Mouse (Mus musculus) layer of hippocampus, adult 9-10 months (tissue): ENCODE measurements around the gene Dusp1.
A peak's percentile ranks its signal among the peaks of the same experiment; 100 is the strongest.

ENCODE experiments used
- DNase-seq: peaks from one replicate; pipeline ENCODE4 v3.0.0; 2022; ENCODE audit warnings: low spot score

Dusp1 gene

DNA sequence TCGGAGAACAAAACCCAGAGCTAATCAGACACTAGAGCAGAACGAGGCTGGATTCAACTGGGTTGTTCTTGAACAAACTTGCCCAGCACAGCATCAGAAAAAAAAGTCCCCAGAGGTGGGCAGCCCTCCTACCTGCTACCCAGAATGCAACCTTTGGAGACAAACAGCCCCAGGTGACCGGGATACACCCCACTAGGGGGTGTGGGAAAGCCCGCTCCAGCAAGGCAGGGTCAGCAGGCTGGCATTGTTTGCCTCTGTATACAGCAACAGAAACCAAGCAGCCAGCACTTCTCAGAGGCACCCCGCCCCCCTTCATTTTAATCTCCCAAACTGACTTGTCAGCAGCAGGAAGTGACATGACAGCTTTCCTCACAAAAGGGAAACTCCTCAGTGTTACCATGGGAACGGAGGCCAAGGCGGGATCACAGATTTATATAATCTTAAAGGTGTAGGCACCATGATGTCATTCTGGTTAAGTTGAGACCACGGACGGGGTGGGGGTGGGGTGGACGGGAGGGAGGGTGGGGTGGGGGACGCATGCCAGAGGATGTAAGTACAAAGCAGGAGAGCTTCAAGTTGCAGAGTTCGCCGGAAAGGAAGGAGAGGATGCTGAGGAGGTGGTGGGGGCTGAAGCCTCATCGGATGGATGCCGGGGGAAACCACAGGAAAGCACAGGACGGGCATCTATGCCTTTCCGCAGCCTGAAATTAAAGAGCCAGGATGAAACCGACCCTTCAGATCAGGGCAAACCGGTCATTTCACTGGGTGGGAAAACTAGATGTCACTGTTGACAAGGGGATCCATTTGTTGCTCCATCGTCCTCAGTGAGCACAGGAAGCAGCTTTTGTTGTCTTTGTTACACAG lies 58.9 kb downstream of the Dusp1 start:
- DNase-seq, result peak; percentile 74

- no peak for DNase-seq
Observed at GRCm38 (mm10) chr17:26501826-26502225, 60.1 kb downstream of the Dusp1 start.

DNA sequence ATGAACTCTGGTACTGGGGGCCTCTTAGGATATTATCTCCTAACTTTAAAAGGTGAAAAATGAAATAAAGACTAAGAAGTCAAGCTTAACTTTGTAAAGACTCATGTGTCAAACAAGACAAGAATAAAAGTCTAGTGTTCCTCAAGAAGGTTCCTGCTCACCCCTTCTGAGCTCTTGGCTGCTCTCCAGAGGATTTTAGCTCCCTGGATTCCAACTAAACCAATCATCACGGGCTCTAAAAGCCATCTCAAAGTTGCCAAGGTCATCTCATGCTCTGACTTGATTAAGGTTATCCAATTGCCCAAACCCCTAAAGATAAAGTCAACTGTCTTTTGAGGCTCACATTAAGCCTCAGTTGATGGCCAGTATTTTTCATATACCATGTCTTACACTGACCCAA lies 63.3 kb downstream of the Dusp1 start:
- no peak for DNase-seq

DNA sequence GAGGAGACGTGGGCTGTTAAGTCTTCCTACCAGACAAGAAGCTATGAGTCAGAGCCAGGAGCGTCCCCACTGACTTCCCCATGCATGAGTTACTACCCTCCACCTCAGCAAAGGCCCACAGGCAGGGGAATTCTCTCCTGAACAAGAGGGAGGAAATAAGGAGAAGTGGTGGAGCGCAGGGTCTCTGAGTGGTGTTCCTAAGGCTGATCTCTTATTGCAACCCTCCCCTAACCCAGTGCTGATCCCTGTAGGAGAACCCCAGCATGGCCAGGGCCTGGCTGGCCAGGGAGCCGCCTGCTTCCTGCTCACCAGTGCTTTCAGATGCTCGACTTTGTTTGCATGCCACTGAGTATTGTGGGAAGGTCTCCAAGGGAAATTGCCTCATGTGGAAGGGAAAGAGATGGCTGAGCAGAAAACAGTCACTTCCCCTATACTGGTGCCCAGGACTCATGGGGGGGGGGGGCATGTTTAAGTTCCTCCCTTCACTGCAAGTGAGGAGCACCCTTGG lies 64.5 kb downstream of the Dusp1 start:
- no peak for DNase-seq

DNA sequence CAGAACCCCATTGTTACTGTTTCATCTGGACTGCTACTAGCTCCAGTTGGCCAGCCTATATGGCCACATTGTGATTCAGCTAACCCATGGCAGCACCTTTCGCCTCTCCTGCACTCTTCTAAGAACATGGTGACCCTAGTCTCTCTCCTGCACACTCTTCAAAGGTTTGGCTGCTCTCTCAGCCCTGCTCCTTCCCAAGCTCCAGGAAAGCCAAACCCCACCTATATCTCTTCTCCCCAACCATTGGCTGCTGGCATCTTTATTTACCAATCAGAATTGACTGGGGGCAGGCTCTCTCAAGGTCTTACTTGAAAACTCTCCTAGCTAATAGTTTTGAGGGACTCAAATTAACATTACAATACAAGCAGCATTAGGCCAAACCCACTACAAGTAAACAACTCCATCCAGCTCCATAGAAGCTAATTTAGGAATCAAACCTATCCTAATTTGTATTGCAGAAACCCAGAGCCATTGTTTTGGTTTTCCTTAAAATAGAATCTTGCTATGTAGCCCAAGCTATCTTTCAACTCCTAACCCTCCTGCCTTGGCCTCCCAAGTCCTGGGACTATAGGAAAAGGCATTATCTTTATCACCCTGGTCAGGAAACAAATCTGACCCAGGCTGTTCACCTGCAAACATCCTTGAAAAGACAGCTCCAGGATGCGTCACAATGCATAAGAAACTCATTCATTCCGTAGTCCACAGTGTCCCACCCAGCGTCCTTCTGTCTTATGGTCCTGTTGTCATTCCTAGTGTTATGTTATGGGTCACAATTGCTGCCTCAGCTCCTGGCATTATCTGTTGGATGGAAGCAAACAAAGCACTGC lies 67.1 kb downstream of the Dusp1 start:
- DNase-seq, result no peak

DNA sequence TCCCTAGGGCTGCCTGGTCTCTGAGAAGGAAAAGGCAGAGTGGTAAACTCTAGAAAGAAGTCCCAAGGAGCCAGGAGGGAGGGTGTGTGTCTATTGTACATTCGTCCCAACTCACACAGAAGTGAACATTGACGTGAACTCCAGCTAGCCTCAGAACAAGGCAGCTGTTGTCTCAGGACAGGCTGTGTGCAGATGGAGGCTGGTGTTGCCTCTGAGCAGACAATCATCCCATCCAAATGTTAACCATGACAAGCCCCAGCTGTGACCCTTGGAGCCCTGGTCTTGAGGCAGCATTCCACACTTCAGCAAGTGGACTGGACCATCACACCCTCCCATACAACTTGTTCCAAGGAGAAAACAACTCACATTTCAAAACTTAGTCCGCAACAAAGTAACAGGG lies 69.7 kb downstream of the Dusp1 start:
- no peak for DNase-seq

GRCm38 (mm10) chr17:26490910-26491309 lies 71.0 kb downstream of the Dusp1 start:
- DNase-seq, result no peak

GRCm38 (mm10) chr17:26490072-26490471 lies 71.9 kb downstream of the Dusp1 start:
- DNase-seq, result no peak

DNA sequence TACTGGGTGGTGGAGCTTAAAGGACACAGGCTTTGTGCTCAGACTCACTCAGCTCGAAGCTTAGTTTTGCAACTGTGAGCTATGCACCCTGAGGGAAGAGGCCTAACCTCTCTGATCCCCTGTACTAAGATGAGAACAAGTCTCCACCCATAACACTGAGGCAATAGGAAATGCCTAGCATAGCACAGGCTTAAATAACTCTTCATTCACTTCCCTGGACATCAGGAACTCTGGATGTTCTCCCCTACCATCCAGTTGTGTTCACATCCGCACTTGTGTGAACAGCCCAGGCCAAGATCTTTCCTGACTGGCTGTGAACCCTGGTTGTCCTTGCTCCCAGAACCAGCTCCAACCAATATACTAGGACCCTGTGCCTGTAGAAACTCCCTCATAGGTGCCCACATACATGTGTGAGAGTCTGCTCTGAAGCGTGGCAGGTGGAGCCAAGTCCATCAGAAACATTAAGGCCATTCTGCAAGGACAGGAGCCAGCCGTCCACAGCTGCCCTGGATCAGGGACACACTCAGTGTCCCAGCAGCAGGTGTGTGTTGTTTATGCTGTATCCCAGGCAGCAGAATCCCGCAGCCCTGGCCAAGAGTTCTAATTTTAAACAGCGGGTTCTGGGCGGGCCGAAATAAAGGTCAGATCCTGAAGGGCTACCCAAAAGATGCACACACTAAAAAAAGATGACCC lies 73.1 kb downstream of the Dusp1 start:
- DNase-seq, result no peak

- no peak for DNase-seq
Observed at GRCm38 (mm10) chr17:26487917-26488316, 74.0 kb downstream of the Dusp1 start.

DNA sequence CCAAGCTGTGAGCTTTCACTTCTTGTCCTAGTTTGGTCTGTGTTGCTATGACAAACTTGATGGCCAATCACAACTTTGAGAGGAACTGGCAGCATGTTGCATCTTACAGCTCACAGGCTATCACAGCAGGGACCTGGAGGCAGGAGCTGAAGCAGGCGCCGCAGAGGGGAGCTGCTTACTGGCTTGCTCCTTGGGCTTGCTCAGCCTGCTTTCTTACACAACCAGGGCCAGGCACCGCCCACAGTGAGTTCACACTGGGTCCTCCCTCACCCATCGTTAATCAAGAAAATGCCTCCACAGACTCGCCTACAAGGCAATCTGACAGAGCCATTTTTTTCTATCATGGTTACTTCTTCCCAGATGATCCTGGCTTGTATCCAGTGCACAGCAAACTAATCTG lies 74.7 kb downstream of the Dusp1 start:
- no peak for DNase-seq

DNA sequence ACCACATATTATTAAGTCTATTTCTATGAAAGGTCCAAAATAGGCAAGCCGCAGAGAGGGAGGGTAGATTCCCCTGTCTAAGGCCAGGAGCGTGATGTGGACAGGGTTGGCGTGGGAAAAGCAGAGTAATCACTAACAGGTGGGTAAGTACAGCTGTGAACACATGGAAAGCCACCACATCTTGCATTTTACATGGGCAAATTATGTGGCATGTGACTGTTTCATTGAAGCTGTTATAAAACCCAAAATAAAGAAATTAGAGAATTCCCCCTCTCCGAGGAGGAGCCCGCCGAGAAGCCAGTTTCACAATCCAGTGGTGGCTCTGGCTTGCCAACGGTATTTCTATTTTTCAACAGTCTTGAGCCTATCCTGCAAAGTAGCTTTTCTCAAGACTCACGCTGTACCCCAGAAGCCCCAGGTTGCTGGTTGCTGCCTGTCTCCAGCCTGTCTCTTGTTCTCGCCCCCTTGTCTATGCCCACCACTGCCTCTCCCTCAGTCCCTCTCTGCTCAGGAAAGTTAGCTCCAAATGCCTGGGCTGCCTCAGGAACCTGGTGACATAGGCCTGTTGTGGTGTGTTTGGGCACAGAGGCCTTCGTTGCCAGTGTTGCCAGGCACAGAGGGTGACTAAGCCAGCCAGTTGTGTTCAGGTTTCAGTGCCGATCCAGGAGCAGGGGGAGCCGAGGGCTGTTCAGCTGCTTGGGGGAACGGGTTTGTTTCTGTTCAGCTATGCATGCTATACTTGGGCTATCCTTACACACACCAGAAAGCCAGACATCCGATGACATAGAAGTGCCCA lies 77.1 kb downstream of the Dusp1 start:
- DNase-seq, result no peak

DNA sequence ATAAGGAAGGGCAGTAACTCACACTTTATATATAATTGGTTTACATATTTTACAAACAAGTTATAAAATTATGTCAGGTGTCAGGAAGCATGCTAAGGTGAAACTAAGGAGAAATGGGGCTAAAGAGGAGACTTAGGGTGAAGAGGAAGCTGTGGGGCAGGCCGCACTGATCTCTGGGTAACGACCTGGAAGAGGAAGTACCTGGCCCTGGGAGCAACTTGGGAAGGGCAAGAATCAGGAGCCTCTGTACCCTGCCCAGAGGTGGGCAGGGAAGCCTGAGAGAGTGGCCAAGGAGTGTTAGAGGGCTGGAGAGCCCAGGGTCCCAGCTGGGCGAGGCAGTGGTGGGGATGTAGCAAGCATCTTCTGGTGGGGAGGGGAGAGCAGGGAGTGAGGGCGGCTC lies 81.0 kb downstream of the Dusp1 start:
- DNase-seq, result no peak

DNA sequence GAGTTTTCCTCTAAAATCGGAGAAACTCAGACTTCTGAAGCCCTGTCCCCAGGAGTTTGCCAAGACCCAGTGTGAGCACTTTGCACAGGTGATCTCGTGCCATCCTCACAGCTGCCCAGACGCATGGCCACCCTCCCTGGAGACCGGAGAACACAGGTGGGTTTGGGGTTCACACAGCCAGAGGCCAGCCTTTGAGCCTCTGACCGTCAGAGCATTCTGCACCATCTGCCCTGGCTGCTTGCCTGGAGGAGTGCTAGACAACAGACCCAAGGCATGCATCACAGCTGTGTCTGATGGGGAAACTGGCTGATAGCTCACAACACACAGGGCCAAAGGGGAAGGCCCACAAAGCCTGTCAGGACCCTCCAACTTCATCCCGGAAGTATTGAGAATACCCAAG lies 82.3 kb downstream of the Dusp1 start:
- DNase-seq, result no peak

GRCm38 (mm10) chr17:26478672-26479071 lies 83.3 kb downstream of the Dusp1 start:
- no peak for DNase-seq

- no peak for DNase-seq
Observed at GRCm38 (mm10) chr17:26476871-26477270, 85.1 kb downstream of the Dusp1 start.

DNA sequence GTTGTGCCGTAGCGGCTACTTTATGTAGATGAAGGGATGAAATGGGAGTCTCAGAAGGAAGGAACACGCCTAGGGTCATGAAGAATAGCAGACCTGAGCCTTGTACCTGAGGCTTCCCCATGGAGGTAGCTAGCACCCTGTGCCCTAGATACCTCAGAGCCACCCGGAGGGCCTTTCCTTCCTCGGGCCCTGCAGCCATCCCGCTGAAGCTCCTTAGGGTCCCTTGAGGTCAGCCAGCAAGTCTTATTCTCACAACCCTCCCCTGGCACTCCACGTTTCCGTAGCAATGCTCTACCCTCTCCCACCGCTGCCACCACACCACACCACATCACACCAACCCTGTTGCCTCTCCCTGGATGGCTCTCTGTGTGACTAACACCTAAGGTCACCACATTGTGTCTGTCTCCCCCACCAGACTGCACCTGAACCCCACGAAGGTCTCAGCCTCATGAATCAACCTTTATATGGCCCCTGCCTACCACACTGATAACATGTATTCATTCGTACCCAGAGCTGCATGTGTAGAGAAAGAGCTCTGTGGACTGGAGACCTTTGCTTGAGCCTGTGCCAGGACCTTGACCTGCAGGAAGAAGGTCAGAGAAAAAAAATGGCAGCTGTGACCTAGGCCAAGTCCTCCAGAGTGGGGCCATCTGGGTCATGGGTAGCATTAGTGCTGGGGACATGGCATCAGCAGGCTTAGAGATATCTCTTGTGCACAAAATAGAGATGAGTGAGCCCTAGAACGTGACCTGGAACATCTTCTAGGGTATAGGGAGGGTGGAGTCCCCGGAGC lies 93.6 kb downstream of the Dusp1 start:
- no peak for DNase-seq

GRCm38 (mm10) chr17:26467619-26468018 lies 94.3 kb downstream of the Dusp1 start:
- no peak for DNase-seq

- peak; percentile 69 for DNase-seq
Observed at GRCm38 (mm10) chr17:26466741-26467150, 95.2 kb downstream of the Dusp1 start.

DNA sequence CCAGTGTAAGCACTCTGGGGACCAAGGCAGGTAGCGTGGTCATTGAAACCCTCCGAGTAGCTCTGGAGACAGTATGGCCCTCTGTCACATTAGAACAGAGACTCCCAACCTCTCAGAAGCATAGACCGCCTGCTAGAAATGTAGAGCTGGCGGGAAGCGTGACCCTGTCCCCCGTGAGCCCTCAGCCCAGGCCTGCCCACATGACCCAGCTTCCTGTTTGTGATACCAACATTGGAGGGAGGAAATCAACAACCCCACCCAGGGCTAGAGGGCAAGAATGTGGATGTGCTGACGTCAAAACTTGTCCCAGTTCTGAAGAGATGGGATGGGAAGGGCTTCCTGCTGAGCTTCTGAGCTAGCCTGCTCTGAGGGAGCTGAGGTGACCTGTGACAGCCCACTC lies 97.0 kb downstream of the Dusp1 start:
- DNase-seq, result no peak

DNA sequence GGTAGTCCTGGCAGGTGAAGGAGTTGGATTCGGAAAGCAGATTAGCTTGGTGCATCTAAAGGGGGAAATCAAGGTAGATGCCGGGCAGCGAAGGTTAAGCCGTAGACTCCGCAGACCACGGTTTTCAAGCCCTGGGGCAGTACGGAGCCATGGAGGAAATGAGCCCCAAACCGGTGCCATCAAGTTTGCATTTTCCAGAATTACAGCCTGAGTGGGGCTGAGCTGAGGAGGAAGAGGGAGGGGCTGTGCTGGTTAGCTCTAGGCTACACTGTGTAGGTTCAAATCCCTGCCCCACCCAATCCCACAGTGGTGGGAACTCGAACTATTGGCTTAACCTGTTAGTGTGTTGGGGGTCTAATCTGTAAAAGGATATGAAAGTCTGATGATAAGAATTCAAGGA lies 97.4 kb downstream of the Dusp1 start:
- DNase-seq, result no peak
